Mouse (Mus musculus): Measurements from ENCODE around the gene Ube2l3. TPM values are rescaled to one million over a fixed set of nuclear protein-coding genes. Genes with fewer than 3 reads are reported as not detected.

Gene Ube2l3
- polyA plus RNA-seq, 1 experiment from 2014 or later = 278 TPM

DNA sequence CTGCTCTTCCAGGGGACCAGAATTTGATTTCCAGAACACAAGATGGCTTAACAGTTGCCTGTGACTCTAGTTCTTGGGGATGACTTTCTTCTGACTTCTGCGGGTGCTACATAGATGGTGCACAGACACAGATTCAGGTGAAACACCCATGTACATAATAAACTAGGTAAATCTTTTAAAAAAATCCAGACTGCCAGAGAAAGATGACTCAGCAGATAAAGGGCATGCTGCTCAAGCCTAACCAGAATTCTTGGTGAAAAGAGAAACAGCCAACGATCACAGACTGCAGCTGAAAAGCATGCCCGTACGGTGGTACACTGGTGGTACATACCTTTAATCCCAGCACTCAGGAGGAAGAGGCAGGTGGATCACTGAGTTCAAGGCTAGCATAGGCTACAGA lies 8.6 kb downstream of the Ube2l3 start:
- 80% methylated on average over 4 of the region's 4 CpGs for whole genome bisulfite sequencing
- Histone ChIP-seq H3K4me2 (replicated peaks; ENCODE audit: low read depth) (no peak overlapping the region), H3K27ac (replicated peaks) (no peak overlapping the region), H3K9ac (ENCODE audit: low read length) (no peak overlapping the region), H3K36me3 (ENCODE audit: control insufficient read depth, insufficient read depth, low read length) (no peaks in the 10 kb centered on the region), H3K27me3 (ENCODE audit: control insufficient read depth, insufficient read depth, low read length) (no peaks in the 10 kb centered on the region), H3K4me1 (replicated peaks; ENCODE audit: control insufficient read depth, insufficient read depth) (no peaks in the 10 kb centered on the region), H3K4me3 (ENCODE audit: low read depth, low read length) (no peak overlapping the region), H3K9me3 (ENCODE audit: control insufficient read depth, low read length) (no peaks in the 10 kb centered on the region)
- DNase-seq (ENCODE audit: low spot score) = no peak
- TF ChIP-seq EP300 (optimal IDR thresholded peaks at IDR 0.05) (no peak), CTCF (IDR thresholded peaks at IDR 0.05; ENCODE audit: low read depth) (no peak)
- no peak for ATAC-seq (ENCODE audit: low FRiP score, low TSS enrichment)

DNA sequence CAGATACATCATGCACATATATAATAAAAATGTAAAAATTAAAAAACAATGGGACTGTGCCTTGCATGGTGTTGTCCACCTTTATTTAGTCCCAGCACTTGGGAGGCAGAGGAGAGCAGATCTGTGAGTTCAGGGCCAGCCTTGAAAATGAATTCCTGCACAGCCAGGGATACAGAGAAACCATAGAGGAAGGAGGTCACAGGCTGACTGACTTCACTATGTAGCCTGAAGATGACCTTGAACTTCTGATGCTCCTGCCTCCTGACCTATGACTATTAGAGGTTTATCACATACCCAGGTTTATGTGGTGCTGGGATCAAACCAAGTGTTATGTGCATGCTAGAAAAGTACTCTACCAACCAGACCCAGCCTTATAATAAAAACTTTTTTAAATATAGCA lies 17.0 kb downstream of the Ube2l3 start:
- H3K4me1 ChIP-seq (replicated peaks; ENCODE audit: control insufficient read depth, insufficient read depth) = no peaks in the 10 kb centered on the region
- ATAC-seq (ENCODE audit: low FRiP score, low TSS enrichment) (no peak), DNase-seq (ENCODE audit: low spot score) (no peak)
- H3K9ac ChIP-seq (ENCODE audit: low read length) = no peak overlapping the region
- no peak overlapping the region for H3K27ac ChIP-seq (replicated peaks)
- TF ChIP-seq CTCF (IDR thresholded peaks at IDR 0.05; ENCODE audit: low read depth) (no peak), EP300 (optimal IDR thresholded peaks at IDR 0.05) (no peak)
- no peak overlapping the region for H3K4me2 ChIP-seq (replicated peaks; ENCODE audit: low read depth)
- no peaks in the 10 kb centered on the region for H3K27me3 ChIP-seq (ENCODE audit: control insufficient read depth, insufficient read depth, low read length)
- no peaks in the 10 kb centered on the region for H3K9me3 ChIP-seq (ENCODE audit: control insufficient read depth, low read length)
- no peak overlapping the region for H3K4me3 ChIP-seq (ENCODE audit: low read depth, low read length)
- no peaks in the 10 kb centered on the region for H3K36me3 ChIP-seq (ENCODE audit: control insufficient read depth, insufficient read depth, low read length)

DNA sequence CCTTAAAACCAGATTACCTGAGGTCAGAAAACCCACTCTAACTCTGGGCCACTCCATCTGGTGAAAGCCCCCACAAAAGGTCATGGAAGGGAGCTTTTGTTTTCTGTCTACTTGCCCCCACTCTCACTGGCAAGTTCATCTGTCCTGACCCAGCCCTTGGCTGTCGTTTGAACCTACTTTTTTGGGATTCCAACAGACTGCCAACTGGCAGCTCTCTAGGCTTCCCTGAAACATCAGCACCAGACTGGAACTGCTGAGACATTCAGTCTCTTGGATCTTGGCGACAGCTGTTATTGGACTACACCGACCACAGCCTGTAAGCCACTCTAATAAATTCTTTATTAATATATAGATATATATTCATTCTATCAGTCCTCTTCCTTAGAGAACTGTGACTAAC lies 19.4 kb downstream of the Ube2l3 start:
- Histone ChIP-seq H3K27ac (replicated peaks) (no peak overlapping the region), H3K4me2 (replicated peaks; ENCODE audit: low read depth) (no peak overlapping the region), H3K4me3 (ENCODE audit: low read depth, low read length) (no peak overlapping the region), H3K9me3 (ENCODE audit: control insufficient read depth, low read length) (no peaks in the 10 kb centered on the region), H3K36me3 (ENCODE audit: control insufficient read depth, insufficient read depth, low read length) (no peaks in the 10 kb centered on the region), H3K4me1 (replicated peaks; ENCODE audit: control insufficient read depth, insufficient read depth) (no peaks in the 10 kb centered on the region), H3K27me3 (ENCODE audit: control insufficient read depth, insufficient read depth, low read length) (no peaks in the 10 kb centered on the region), H3K9ac (ENCODE audit: low read length) (no peak overlapping the region)
- WGBS = 73% methylated on average over 3 of the region's 3 CpGs
- TF ChIP-seq EP300 (optimal IDR thresholded peaks at IDR 0.05) = no peak
- DNase-seq (ENCODE audit: low spot score) = no peak
- no peak for ATAC-seq (ENCODE audit: low FRiP score, low TSS enrichment)

GRCm38 (mm10) chr16:17182136-17182535 lies 20.3 kb downstream of the Ube2l3 start:
- Histone ChIP-seq H3K27me3 (ENCODE audit: control insufficient read depth, insufficient read depth, low read length) (no peaks in the 10 kb centered on the region), H3K36me3 (ENCODE audit: control insufficient read depth, insufficient read depth, low read length) (no peaks in the 10 kb centered on the region), H3K9ac (ENCODE audit: low read length) (no peak overlapping the region), H3K4me1 (replicated peaks; ENCODE audit: control insufficient read depth, insufficient read depth) (no peaks in the 10 kb centered on the region), H3K27ac (replicated peaks) (no peak overlapping the region), H3K4me3 (ENCODE audit: low read depth, low read length) (no peak overlapping the region), H3K9me3 (ENCODE audit: control insufficient read depth, low read length) (no peaks in the 10 kb centered on the region), H3K4me2 (replicated peaks; ENCODE audit: low read depth) (no peak overlapping the region)
- TF ChIP-seq CTCF (IDR thresholded peaks at IDR 0.05; ENCODE audit: low read depth) (no peak), EP300 (optimal IDR thresholded peaks at IDR 0.05) (no peak)
- 77% methylated on average over 2 of the region's 2 CpGs for WGBS
- ATAC-seq (ENCODE audit: low FRiP score, low TSS enrichment) (no peak), DNase-seq (ENCODE audit: low spot score) (no peak)

- TF ChIP-seq CTCF (IDR thresholded peaks at IDR 0.05; ENCODE audit: low read depth) = no peak
- no peak for TF ChIP-seq EP300 (optimal IDR thresholded peaks at IDR 0.05)
- Histone ChIP-seq H3K4me3 (ENCODE audit: low read depth, low read length) (no peak overlapping the region), H3K9me3 (ENCODE audit: control insufficient read depth, low read length) (no peaks in the 10 kb centered on the region), H3K9ac (ENCODE audit: low read length) (no peak overlapping the region), H3K27me3 (ENCODE audit: control insufficient read depth, insufficient read depth, low read length) (no peaks in the 10 kb centered on the region), H3K27ac (replicated peaks) (0 out of 2 replicates have a peak overlapping the region, but pooled peaks have one; percentile 35), H3K4me1 (replicated peaks; ENCODE audit: control insufficient read depth, insufficient read depth) (no peaks in the 10 kb centered on the region), H3K4me2 (replicated peaks; ENCODE audit: low read depth) (no peak overlapping the region), H3K36me3 (ENCODE audit: control insufficient read depth, insufficient read depth, low read length) (no peaks in the 10 kb centered on the region)
- DNase-seq (ENCODE audit: low spot score) (no peak), ATAC-seq (ENCODE audit: low FRiP score, low TSS enrichment) (no peak)
- WGBS = 78% methylated on average over 4 of the region's 4 CpGs
Observed at GRCm38 (mm10) chr16:17181382-17181781, 21.1 kb downstream of the Ube2l3 start.

- Histone ChIP-seq H3K36me3 (ENCODE audit: control insufficient read depth, insufficient read depth, low read length) (no peaks in the 10 kb centered on the region), H3K9me3 (ENCODE audit: control insufficient read depth, low read length) (no peaks in the 10 kb centered on the region), H3K4me2 (replicated peaks; ENCODE audit: low read depth) (no peak overlapping the region), H3K27me3 (ENCODE audit: control insufficient read depth, insufficient read depth, low read length) (no peaks in the 10 kb centered on the region), H3K9ac (ENCODE audit: low read length) (no peak overlapping the region), H3K4me1 (replicated peaks; ENCODE audit: control insufficient read depth, insufficient read depth) (no peaks in the 10 kb centered on the region), H3K27ac (replicated peaks) (no peak overlapping the region), H3K4me3 (ENCODE audit: low read depth, low read length) (no peak overlapping the region)
- ATAC-seq (ENCODE audit: low FRiP score, low TSS enrichment) (no peak), DNase-seq (ENCODE audit: low spot score) (no peak)
- 93% methylated on average over 3 of the region's 3 CpGs for WGBS
- TF ChIP-seq CTCF (IDR thresholded peaks at IDR 0.05; ENCODE audit: low read depth) (no peak), EP300 (optimal IDR thresholded peaks at IDR 0.05) (no peak)
Observed at GRCm38 (mm10) chr16:17179706-17180105, 22.7 kb downstream of the Ube2l3 start.

Data from stomach, postnatal 0 days (tissue).